ENCODE assay signal across 23 mouse cellular contexts in the genomic region with DNA sequence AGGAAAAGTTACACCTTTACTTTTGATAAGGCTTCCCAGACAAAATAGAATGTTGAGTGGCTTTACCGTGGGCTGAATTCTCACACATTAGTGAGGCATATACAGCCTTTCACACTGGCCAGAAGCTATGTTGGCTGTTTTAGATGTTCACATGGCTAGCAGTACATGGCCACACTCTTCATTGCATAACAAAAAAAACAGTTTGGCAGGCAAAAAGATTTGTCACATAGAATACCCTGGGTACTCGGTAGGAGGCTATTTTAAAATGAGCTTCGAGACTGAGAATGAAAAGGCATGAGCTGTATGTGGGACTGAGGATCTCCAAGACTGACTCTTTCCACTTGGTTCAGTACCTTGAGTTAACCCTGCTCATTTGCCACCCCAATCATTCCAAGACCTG. TPM values are rescaled to one million over a fixed set of nuclear protein-coding genes. Genes with fewer than 3 reads are reported as not detected.
"Had no signal": no experiment of that assay in that cellular context is flagged by ENCODE, and none has a peak within 500 bp of the region (broad histone marks: within the 10 kb centered on the region; RNA-seq: fewer than 3 reads in every experiment).

No protein-coding gene starts in this region.

- H3K4me1 ChIP-seq: heart, embryonic 10.5 days; heart, embryonic 12.5 days; hindbrain, embryonic 10.5 days; hindbrain, embryonic 12.5 days; intestine, embryonic 15.5 days; limb, embryonic 13.5 days; limb, embryonic 15.5 days; liver, embryonic 12.5 days had no signal

- H3K27me3 ChIP-seq: hindbrain, embryonic 12.5 days; intestine, embryonic 15.5 days; limb, embryonic 13.5 days; limb, embryonic 15.5 days; liver, embryonic 12.5 days had no signal

- H3K36me3 ChIP-seq: heart, embryonic 10.5 days; heart, embryonic 12.5 days; hindbrain, embryonic 10.5 days; hindbrain, embryonic 12.5 days; intestine, embryonic 15.5 days; limb, embryonic 13.5 days; limb, embryonic 15.5 days; liver, embryonic 12.5 days had no signal

- DNase-seq: gastrocnemius, adult 2 months; gastrocnemius, postnatal 10 days; gastrocnemius, postnatal 25 days; heart, adult 18-20 months; heart, postnatal 10 days; heart, postnatal 4 days; kidney, adult 18-20 months; kidney, adult 8-10 months; kidney, postnatal 10 days; kidney, postnatal 36 days; layer of hippocampus, adult 9-11 months; layer of hippocampus, postnatal 36 days; left cerebral cortex, postnatal 4 days had no signal

- H3K27ac ChIP-seq: gastrocnemius, adult 2 months; heart, embryonic 10.5 days; hindbrain, embryonic 10.5 days; hindbrain, embryonic 12.5 days; hindbrain, embryonic 14.5 days; intestine, embryonic 15.5 days; limb, embryonic 13.5 days; limb, embryonic 15.5 days; liver, embryonic 12.5 days had no signal

- H3K4me3 ChIP-seq: gastrocnemius, adult 2 months; heart, embryonic 10.5 days; heart, embryonic 12.5 days; hindbrain, embryonic 10.5 days; hindbrain, embryonic 12.5 days; intestine, embryonic 15.5 days; limb, embryonic 13.5 days; limb, embryonic 15.5 days; liver, embryonic 12.5 days had no signal

RNA-seq across cellular contexts. Expression of a gene that starts 12.1 kb away (rescaled TPM):
- polyA plus RNA-seq: heart, embryonic 10.5 days; limb, embryonic 11.5 days had no signal
